Mouse (Mus musculus) lung, adult 2 months (tissue): ENCODE results near the gene Atn1.

Source experiments
- CTCF ChIP-seq: fragments of 200-500 bp; IDR thresholded peaks from 2 replicates; pipeline ENCODE4 v1.5.1; 2011; ENCODE audit warnings: mild to moderate bottlenecking, low read length, control low read depth; ENCODE audit not compliant: insufficient read depth
- POLR2A ChIP-seq: fragments of 200-500 bp; IDR thresholded peaks from 2 replicates; pipeline ENCODE4 v1.6.1; 2011; ENCODE audit warnings: low read depth, mild to moderate bottlenecking, control low read depth, low read length, borderline replicate concordance; ENCODE audit errors: extremely low read depth

DNA sequence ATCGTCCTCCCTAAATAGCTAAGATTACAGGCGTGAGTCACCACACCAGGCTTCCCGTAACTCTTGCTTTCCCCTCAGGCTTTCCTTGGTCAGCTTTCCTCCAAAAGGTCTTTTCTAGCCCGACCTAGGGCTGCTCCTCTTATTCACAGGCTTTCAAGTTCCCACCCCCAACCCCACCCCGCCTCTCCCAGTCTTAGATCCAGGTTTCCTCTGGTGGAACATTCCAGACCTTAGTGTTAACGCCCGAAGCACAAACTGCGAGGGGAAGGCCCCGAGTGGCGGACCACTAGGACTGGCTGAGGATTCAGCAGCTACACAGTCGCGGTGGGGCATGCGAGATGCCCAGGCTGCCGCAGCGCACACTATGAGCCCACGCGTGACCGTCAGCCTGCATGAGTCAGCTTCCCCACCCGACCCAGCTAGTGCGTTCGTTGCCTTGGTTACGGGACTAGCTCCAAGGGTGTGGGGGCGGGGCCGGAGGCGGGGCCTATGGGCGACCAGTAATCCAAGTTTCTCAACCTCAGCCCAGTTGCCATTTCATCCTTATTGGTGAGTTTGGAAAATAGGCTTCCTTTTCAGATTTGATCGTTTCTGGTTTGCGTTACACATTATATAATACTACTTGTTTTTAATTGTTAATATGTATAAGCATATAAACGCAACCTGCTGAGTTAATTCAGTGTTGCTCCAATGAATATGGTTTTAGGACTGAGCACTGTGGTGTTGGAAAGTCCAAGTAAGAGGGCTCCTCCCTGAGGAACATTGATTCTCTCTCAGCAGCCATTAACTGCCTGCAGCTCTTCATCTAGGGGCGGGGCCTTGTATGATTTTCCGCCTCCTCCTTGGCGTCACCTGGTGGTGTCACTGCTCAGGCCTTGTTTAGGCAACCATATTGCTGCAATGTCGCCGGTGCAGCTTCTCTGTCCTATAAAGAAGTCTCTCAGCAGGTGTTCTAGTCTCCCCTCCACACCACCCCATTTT is 49.3 kb upstream of the Atn1 start:
- TF ChIP-seq CTCF = no peak
- TF ChIP-seq POLR2A = peak; percentile 89; the same call in 1 of the 2 replicates
